Mouse (Mus musculus) midbrain, embryonic 12.5 days (tissue): Measurements from ENCODE around the gene Ube2q1. TPM values are rescaled to one million over a fixed set of nuclear protein-coding genes. Genes with fewer than 3 reads are reported as not detected.
"Not testable (repeated sequence)": the region's sequence is repeated elsewhere in the genome, so short reads cannot be mapped to it uniquely, and the experiment has no call there.

Experiments
- ATAC-seq: fragments of 200-750 bp; cut with Nextera tagmentation; 2 replicates; pipeline ENCODE4 v1.8.0; 2017; ENCODE audit warnings: low read depth, moderate TSS enrichment, moderate library complexity; ENCODE audit not compliant: low FRiP score
- H3K27ac ChIP-seq: fragments of 300-500 bp; sonication (generic); replicated peaks from 2 replicates; pipeline ENCODE4 v1.5.1; 2016; ENCODE audit warnings: mild to moderate bottlenecking
- H3K27me3 ChIP-seq: fragments of 300-500 bp; sonication (generic); 2 replicates; pipeline ENCODE4 v1.6.1; 2016; ENCODE audit warnings: mild to moderate bottlenecking
- H3K36me3 ChIP-seq: fragments of 300-500 bp; sonication (generic); 2 replicates; pipeline ENCODE4 v1.6.1; 2016
- H3K4me1 ChIP-seq: fragments of 300-500 bp; sonication (generic); 2 replicates; pipeline ENCODE4 v1.6.1; 2016
- H3K4me2 ChIP-seq: fragments of 300-500 bp; sonication (generic); replicated peaks from 2 replicates; pipeline ENCODE4 v1.6.1; 2016; ENCODE audit warnings: mild to moderate bottlenecking, moderate library complexity
- H3K4me3 ChIP-seq: fragments of 300-500 bp; sonication (generic); 2 replicates; pipeline ENCODE4 v1.5.1; 2016; ENCODE audit warnings: mild to moderate bottlenecking
- H3K9ac ChIP-seq: fragments of 300-500 bp; sonication (generic); replicated peaks from 2 replicates; pipeline ENCODE4 v1.6.1; 2016; ENCODE audit warnings: mild to moderate bottlenecking, moderate library complexity
- H3K9me3 ChIP-seq: fragments of 300-500 bp; sonication (generic); 2 replicates; pipeline ENCODE4 v1.6.1; 2016; ENCODE audit warnings: mild to moderate bottlenecking
- WGBS: fragments of 180-500 bp; shearing (Covaris S2); methylation state at CpG from one replicate; pipeline ENCODE4 v1.1.7; 2016; 5-methylcytosine and 5-hydroxymethylcytosine counted together
- polyA plus RNA-seq: library from polyadenylated mRNA; unstranded; fragments of >200 nt; fragmentation: Nextera tagmentation; extraction: Ambion mirVana; gene quantifications from 2 replicates; pipeline ENCODE4 v1.2.1, GENCODE M21; 2016

Ube2q1 gene
- polyA plus RNA-seq, 1 experiment from 2014 or later: 18.5 TPM

- H3K9ac ChIP-seq: no peak overlapping the region
- H3K27me3 ChIP-seq: no peaks in the 10 kb centered on the region
- no peaks in the 10 kb centered on the region for H3K36me3 ChIP-seq
- no peak for ATAC-seq
- peaks cover 5% of the 10 kb centered on the region for H3K4me1 ChIP-seq
- WGBS: 70% methylated on average over 5 of the region's 5 CpGs
- no peak overlapping the region for H3K27ac ChIP-seq
- no peak overlapping the region for H3K4me3 ChIP-seq
- no peak overlapping the region for H3K4me2 ChIP-seq
- H3K9me3 ChIP-seq: no peaks in the 10 kb centered on the region
These were observed 22.3 kb downstream of the Ube2q1 start for GRCm38 (mm10) chr3:89795746-89796145.

- Histone ChIP-seq H3K27ac (no peak overlapping the region), H3K4me1 (peaks cover 5% of the 10 kb centered on the region), H3K9me3 (no peaks in the 10 kb centered on the region), H3K36me3 (no peaks in the 10 kb centered on the region), H3K9ac (no peak overlapping the region), H3K27me3 (no peaks in the 10 kb centered on the region), H3K4me3 (no peak overlapping the region), H3K4me2 (no peak overlapping the region)
- 64% methylated on average over 4 of the region's 4 CpGs for WGBS
- no peak for ATAC-seq
These were observed 22.9 kb downstream of the Ube2q1 start for GRCm38 (mm10) chr3:89796358-89796757.

- H3K27me3 ChIP-seq: no peaks in the 10 kb centered on the region
- H3K4me3 ChIP-seq: no peak overlapping the region
- WGBS: 82% methylated on average over 3 of the region's 3 CpGs
- no peak for ATAC-seq
- H3K9me3 ChIP-seq: no peaks in the 10 kb centered on the region
- H3K4me1 ChIP-seq: peaks cover 5% of the 10 kb centered on the region
- H3K4me2 ChIP-seq: no peak overlapping the region
- no peak overlapping the region for H3K9ac ChIP-seq
- H3K36me3 ChIP-seq: no peaks in the 10 kb centered on the region
- H3K27ac ChIP-seq: no peak overlapping the region
These were observed 25.1 kb downstream of the Ube2q1 start for GRCm38 (mm10) chr3:89798518-89798917.

GRCm38 (mm10) chr3:89799476-89799875 lies 26.1 kb downstream of the Ube2q1 start:
- WGBS: 5% methylated on average over 13 of the region's 13 CpGs
- Histone ChIP-seq H3K9me3 (no peaks in the 10 kb centered on the region), H3K36me3 (no peaks in the 10 kb centered on the region), H3K4me1 (peaks cover 5% of the 10 kb centered on the region), H3K27ac (no peak overlapping the region), H3K4me3 (peak overlapping the region; percentile 14; the same call in 1 of the 2 replicates), H3K4me2 (peak overlapping the region; percentile 35), H3K9ac (no peak overlapping the region), H3K27me3 (no peaks in the 10 kb centered on the region)
- ATAC-seq: no peak

DNA sequence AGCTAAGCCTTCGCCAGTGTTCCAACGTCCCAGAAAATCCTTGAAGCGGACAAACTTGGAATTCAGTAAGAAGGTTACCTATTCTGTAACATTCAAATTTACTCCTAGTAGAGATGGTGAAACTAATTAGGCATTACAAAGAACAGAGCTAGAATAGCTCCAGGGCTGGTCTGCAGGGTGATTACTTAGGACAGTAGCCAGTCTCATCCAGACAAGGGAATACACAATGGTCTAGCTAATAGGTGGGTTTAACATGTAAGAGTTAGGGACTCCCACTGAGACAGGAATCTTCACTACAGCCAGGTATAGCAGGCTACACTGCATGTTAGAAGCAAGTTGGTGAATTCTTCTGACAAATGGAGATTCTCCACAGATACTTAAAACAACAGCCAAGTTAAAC lies 26.7 kb downstream of the Ube2q1 start:
- H3K9me3 ChIP-seq, H3K27me3 ChIP-seq, H3K4me2 ChIP-seq, H3K4me3 ChIP-seq, H3K9ac ChIP-seq, H3K27ac ChIP-seq, H3K36me3 ChIP-seq, H3K4me1 ChIP-seq, ATAC-seq: not testable (repeated sequence)
- WGBS: 30% methylated on average over 3 of the region's 3 CpGs

- H3K27me3 ChIP-seq: no peaks in the 10 kb centered on the region
- H3K9ac ChIP-seq: no peak overlapping the region
- no peak for ATAC-seq
- H3K4me2 ChIP-seq: no peak overlapping the region
- no peaks in the 10 kb centered on the region for H3K36me3 ChIP-seq
- no peaks in the 10 kb centered on the region for H3K9me3 ChIP-seq
- WGBS: 66% methylated on average over 5 of the region's 5 CpGs
- no peak overlapping the region for H3K4me3 ChIP-seq
- no peak overlapping the region for H3K27ac ChIP-seq
- H3K4me1 ChIP-seq: peaks cover 5% of the 10 kb centered on the region
These were observed 27.5 kb downstream of the Ube2q1 start for GRCm38 (mm10) chr3:89800774-89801506.

DNA sequence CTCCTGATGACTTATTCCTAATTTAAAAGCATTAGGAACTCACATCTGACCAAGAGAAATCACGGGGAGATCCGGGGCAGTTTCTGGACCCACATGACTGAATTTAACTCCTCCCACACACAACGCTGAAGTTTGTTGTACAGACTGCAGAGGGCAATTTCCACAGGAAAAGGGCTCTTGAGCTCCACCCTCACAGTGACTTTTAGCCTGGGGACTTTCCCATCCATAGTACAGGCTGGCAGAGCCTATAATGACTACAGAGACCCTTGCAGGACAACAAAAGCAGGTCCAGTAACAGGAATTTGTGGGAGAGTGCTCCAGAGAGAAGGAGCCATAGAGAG lies 28.1 kb downstream of the Ube2q1 start:
- Histone ChIP-seq H3K4me1 (peaks cover 5% of the 10 kb centered on the region), H3K27ac (no peak overlapping the region), H3K27me3 (no peaks in the 10 kb centered on the region), H3K9ac (no peak overlapping the region), H3K4me3 (no peak overlapping the region), H3K36me3 (no peaks in the 10 kb centered on the region), H3K4me2 (no peak overlapping the region), H3K9me3 (no peaks in the 10 kb centered on the region)
- WGBS: 49% methylated on average over 3 of the region's 3 CpGs
- ATAC-seq: no peak

DNA sequence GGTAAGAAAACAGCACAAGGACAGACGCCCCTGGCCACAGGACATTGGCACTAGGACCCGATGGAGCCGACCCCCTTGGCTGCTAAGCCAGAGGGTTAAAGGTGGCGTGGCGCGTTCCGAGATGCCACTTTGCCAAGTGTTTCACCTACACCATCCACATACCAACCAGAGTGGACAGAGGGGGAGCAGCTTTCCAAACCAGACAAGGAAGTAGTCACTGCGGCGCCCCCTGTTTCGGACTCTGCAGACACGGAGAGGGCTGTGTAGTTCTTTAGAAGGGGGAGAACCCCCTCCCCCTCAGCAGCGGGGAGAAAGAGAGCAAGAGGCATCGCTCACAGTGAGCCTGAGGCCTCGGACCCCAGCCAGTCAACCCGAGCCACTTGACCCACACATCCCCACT lies 29.5 kb downstream of the Ube2q1 start:
- 68% methylated on average over 14 of the region's 15 CpGs for WGBS
- H3K9ac ChIP-seq: no peak overlapping the region
- no peaks in the 10 kb centered on the region for H3K9me3 ChIP-seq
- no peak overlapping the region for H3K27ac ChIP-seq
- no peaks in the 10 kb centered on the region for H3K27me3 ChIP-seq
- peaks cover 5% of the 10 kb centered on the region for H3K4me1 ChIP-seq
- no peak for ATAC-seq
- no peak overlapping the region for H3K4me3 ChIP-seq
- no peaks in the 10 kb centered on the region for H3K36me3 ChIP-seq
- H3K4me2 ChIP-seq: no peak overlapping the region

DNA sequence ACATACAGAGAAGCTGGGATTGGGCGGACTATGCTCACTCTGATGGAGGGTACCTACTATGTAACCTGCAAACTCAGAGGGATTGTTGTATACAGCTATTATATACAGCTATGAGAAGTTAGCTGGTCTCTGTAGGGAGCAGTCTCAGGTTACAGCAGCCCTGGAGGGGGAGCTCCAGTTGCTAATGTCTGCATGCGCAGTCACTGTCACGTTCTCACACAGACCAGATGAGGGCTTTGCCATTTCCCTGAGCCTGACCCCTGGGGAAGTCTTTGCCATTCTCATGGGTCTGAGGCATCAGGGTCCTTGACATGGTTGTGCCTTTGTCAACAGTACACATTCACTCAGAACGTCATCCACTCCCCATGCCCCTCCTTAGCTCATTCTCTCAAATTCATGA lies 31.8 kb downstream of the Ube2q1 start:
- Histone ChIP-seq H3K4me1 (no peaks in the 10 kb centered on the region), H3K4me3 (no peak overlapping the region), H3K9ac (no peak overlapping the region), H3K27ac (no peak overlapping the region), H3K9me3 (no peaks in the 10 kb centered on the region), H3K4me2 (no peak overlapping the region), H3K27me3 (no peaks in the 10 kb centered on the region), H3K36me3 (no peaks in the 10 kb centered on the region)
- ATAC-seq: no peak
- WGBS: 76% methylated on average over 4 of the region's 4 CpGs

DNA sequence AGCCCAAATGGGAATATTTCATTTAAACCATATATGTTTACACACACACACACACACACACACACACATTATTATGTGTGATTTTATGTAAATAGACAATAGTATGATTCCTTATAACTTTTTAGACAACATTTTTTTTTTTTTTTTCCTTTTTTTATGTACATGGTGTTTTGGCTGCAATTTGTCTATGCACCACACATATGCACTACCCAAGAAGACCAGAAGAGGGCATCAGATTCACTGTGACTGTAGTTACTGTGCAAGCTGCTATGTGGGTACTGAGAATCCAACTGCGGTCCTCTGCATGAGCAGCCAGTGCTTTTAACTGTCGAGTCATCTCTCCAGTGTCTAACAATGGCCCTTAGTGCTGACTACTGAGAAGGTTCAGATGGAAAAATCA lies 33.3 kb downstream of the Ube2q1 start:
- Histone ChIP-seq H3K36me3 (no peaks in the 10 kb centered on the region), H3K4me2 (no peak overlapping the region), H3K27me3 (no peaks in the 10 kb centered on the region), H3K9me3 (0 out of 2 replicates have a peak, but pooled peaks cover 3% of the 10 kb centered on the region), H3K9ac (no peak overlapping the region), H3K27ac (no peak overlapping the region), H3K4me3 (no peak overlapping the region), H3K4me1 (no peaks in the 10 kb centered on the region)
- ATAC-seq: no peak
- WGBS: 93% methylated on average over 2 of the region's 2 CpGs

- H3K9ac ChIP-seq: no peak overlapping the region
- no peak for ATAC-seq
- H3K4me3 ChIP-seq: no peak overlapping the region
- no peaks in the 10 kb centered on the region for H3K27me3 ChIP-seq
- no peak overlapping the region for H3K4me2 ChIP-seq
- no peaks in the 10 kb centered on the region for H3K36me3 ChIP-seq
- H3K9me3 ChIP-seq: 0 out of 2 replicates have a peak, but pooled peaks cover 3% of the 10 kb centered on the region
- WGBS: 88% methylated on average over 3 of the region's 3 CpGs
- H3K27ac ChIP-seq: no peak overlapping the region
- H3K4me1 ChIP-seq: no peaks in the 10 kb centered on the region
These were observed 33.8 kb downstream of the Ube2q1 start for GRCm38 (mm10) chr3:89807171-89807570.

GRCm38 (mm10) chr3:89807881-89808280 lies 34.5 kb downstream of the Ube2q1 start:
- no peaks in the 10 kb centered on the region for H3K36me3 ChIP-seq
- H3K4me3 ChIP-seq: no peak overlapping the region
- H3K4me1 ChIP-seq: no peaks in the 10 kb centered on the region
- H3K9ac ChIP-seq: no peak overlapping the region
- H3K9me3 ChIP-seq: 0 out of 2 replicates have a peak, but pooled peaks cover 3% of the 10 kb centered on the region
- no peak overlapping the region for H3K4me2 ChIP-seq
- no peak overlapping the region for H3K27ac ChIP-seq
- no peak for ATAC-seq
- H3K27me3 ChIP-seq: no peaks in the 10 kb centered on the region
- 78% methylated on average over 5 of the region's 5 CpGs for WGBS

GRCm38 (mm10) chr3:89808638-89809037 lies 35.2 kb downstream of the Ube2q1 start:
- ATAC-seq: no peak
- Histone ChIP-seq H3K27me3 (no peaks in the 10 kb centered on the region), H3K4me2 (no peak overlapping the region), H3K4me3 (no peak overlapping the region), H3K9ac (no peak overlapping the region), H3K27ac (no peak overlapping the region), H3K36me3 (no peaks in the 10 kb centered on the region), H3K4me1 (no peaks in the 10 kb centered on the region), H3K9me3 (0 out of 2 replicates have a peak, but pooled peaks cover 3% of the 10 kb centered on the region)
- WGBS: 53% methylated on average over 9 of the region's 9 CpGs
